12 mouse cellular contexts compared by ENCODE assay signal in genomic region chr2:35842780-35843474, GRCm38 (mm10).
DNase-seq lines count a peak whose midpoint lies in the region; ATAC-seq and TF ChIP-seq lines count a peak whose summit lies in the region.
"Had no signal": no experiment of that assay in that cellular context is flagged by ENCODE, and none has a peak within 500 bp of the region (broad histone marks: within the 10 kb centered on the region; RNA-seq: fewer than 3 reads in every experiment).

No protein-coding gene starts in this region.

- peak; percentile 26 for DNase-seq in embryonic facial prominence, embryonic 11.5 days (ENCODE audit: low spot score)
- DNase-seq in embryonic facial prominence, embryonic 10.5 days (ENCODE audit: low spot score) = no peak
- DNase-seq in CH12.LX (ENCODE audit: extremely low read depth) = no peak
- DNase-seq in forebrain, postnatal 0 days = peak; percentile 63
- DNase-seq in c-Kit-positive CD71-positive TER-119-positive erythroid progenitor cells, embryonic 14.5 days (ENCODE audit: low spot score) = no peak
- no peak for DNase-seq in heart, adult 9 months (ENCODE audit: low spot score in 2 of 2)
- DNase-seq: heart, postnatal 36 days; kidney, adult 18-20 months; thymus, postnatal 14 days had no signal

- ATAC-seq in embryonic facial prominence, embryonic 11.5 days (replicated peaks; ENCODE audit: insufficient number of reproducible peaks, low FRiP score, low TSS enrichment, low read depth) = 0 out of 2 replicates have a peak, but pooled peaks have one; percentile 35
- peak; percentile 86 for ATAC-seq in forebrain, postnatal 0 days
- ATAC-seq in midbrain, embryonic 13.5 days = peak; percentile 81
- ATAC-seq in monocyte, adult 5-6 weeks (replicated peaks; ENCODE audit: insufficient number of reproducible peaks, low FRiP score, low TSS enrichment, poor library complexity, severe bottlenecking) = no peak
- ATAC-seq: lung, postnatal 0 days had no signal

- no peak overlapping the region for H3K4me3 ChIP-seq in embryonic facial prominence, embryonic 11.5 days (ENCODE audit: low read depth, low read length)
- H3K4me3 ChIP-seq in embryonic facial prominence, embryonic 10.5 days = no peak overlapping the region
- H3K4me3 ChIP-seq in CH12.LX (replicated peaks in 1 of 3; ENCODE audit: low read depth in 2 of 3, low read length in 2 of 3, poor library complexity in 1 of 3) = no peak overlapping the region
- no peak overlapping the region for H3K4me3 ChIP-seq in forebrain, postnatal 0 days (ENCODE audit: low read depth, low read length)
- no peak overlapping the region for H3K4me3 ChIP-seq in midbrain, embryonic 13.5 days (replicated peaks)

- no peak overlapping the region for H3K9ac ChIP-seq in embryonic facial prominence, embryonic 11.5 days (replicated peaks; ENCODE audit: low read length)
- H3K9ac ChIP-seq in CH12.LX (ENCODE audit: insufficient read depth, low read depth) = no peak overlapping the region
- H3K9ac ChIP-seq in forebrain, postnatal 0 days = no peak overlapping the region
- no peak overlapping the region for H3K9ac ChIP-seq in midbrain, embryonic 13.5 days (replicated peaks)

- dilution Hi-C loops in CH12.LX (cut with MboI; ENCODE audit: extremely low pct_ligation_motif_present, extremely low pct_unique_long_range_greater_than_20kb, low sequenced_read_pairs) = no loop called here

- TF ChIP-seq RAD21 in CH12.LX (IDR thresholded peaks at IDR 0.05; ENCODE audit: low read depth, low read length) = no peak

- H3K4me2 ChIP-seq in embryonic facial prominence, embryonic 11.5 days (ENCODE audit: low read depth, low read length) = no peak overlapping the region
- no peak overlapping the region for H3K4me2 ChIP-seq in CH12.LX (ENCODE audit: insufficient read depth, low read depth, poor library complexity, severe bottlenecking)
- no peak overlapping the region for H3K4me2 ChIP-seq in forebrain, postnatal 0 days (ENCODE audit: low read depth)
- H3K4me2 ChIP-seq in midbrain, embryonic 13.5 days (replicated peaks) = no peak overlapping the region

- H3K9me3 ChIP-seq in embryonic facial prominence, embryonic 11.5 days (replicated peaks; ENCODE audit: control insufficient read depth, low read length) = no peaks in the 10 kb centered on the region; the same call in 1 of the 2 replicates
- no peaks in the 10 kb centered on the region for H3K9me3 ChIP-seq in embryonic facial prominence, embryonic 10.5 days
- H3K9me3 ChIP-seq in CH12.LX (replicated peaks; ENCODE audit: low read length) = peaks cover 2% of the 10 kb centered on the region
- no peaks in the 10 kb centered on the region for H3K9me3 ChIP-seq in forebrain, postnatal 0 days (ENCODE audit: low read length)
- no peaks in the 10 kb centered on the region for H3K9me3 ChIP-seq in midbrain, embryonic 13.5 days

- H3K36me3 ChIP-seq in embryonic facial prominence, embryonic 11.5 days (replicated peaks; ENCODE audit: control insufficient read depth, insufficient read depth, low read depth, low read length) = no peaks in the 10 kb centered on the region
- H3K36me3 ChIP-seq in embryonic facial prominence, embryonic 10.5 days (replicated peaks) = no peaks in the 10 kb centered on the region
- H3K36me3 ChIP-seq in CH12.LX (replicated peaks in 1 of 2; ENCODE audit: control insufficient read depth in 1 of 2, insufficient read depth in 1 of 2, low read length in 1 of 2) = no peaks in the 10 kb centered on the region
- H3K36me3 ChIP-seq in forebrain, postnatal 0 days (ENCODE audit: insufficient read depth) = no peaks in the 10 kb centered on the region
- H3K36me3 ChIP-seq in midbrain, embryonic 13.5 days = no peaks in the 10 kb centered on the region

- WGBS in embryonic facial prominence, embryonic 11.5 days = 84% methylated on average over 16 of the region's 16 CpGs
- WGBS in embryonic facial prominence, embryonic 10.5 days = 78% methylated on average over 16 of the region's 16 CpGs
- 41% methylated on average over 16 of the region's 16 CpGs for WGBS in forebrain, postnatal 0 days
- 35% methylated on average over 16 of the region's 16 CpGs for WGBS in midbrain, embryonic 13.5 days

- TF ChIP-seq POLR2A in CH12.LX (IDR thresholded peaks at IDR 0.05; ENCODE audit: low read depth, low read length) = no peak

- in situ Hi-C loops in CH12.LX (cut with MboI; ENCODE audit: low pct_ligation_motif_present, low pct_unique_long_range_greater_than_20kb, low sequenced_read_pairs) = no loop called here

- TF ChIP-seq CTCF in CH12.LX (conservative IDR thresholded peaks at IDR 0.05 in 1 of 2, IDR thresholded peaks at IDR 0.05 in 1 of 2; ENCODE audit: low read depth in 2 of 2, low read length in 2 of 2) = no peak
- TF ChIP-seq CTCF in forebrain, postnatal 0 days (IDR thresholded peaks at IDR 0.05; ENCODE audit: low read depth) = no peak

- H3K4me1 ChIP-seq in embryonic facial prominence, embryonic 11.5 days (ENCODE audit: control insufficient read depth, insufficient read depth, low read length) = peaks cover 4% of the 10 kb centered on the region; the same call in 1 of the 2 replicates
- peaks cover 42% of the 10 kb centered on the region for H3K4me1 ChIP-seq in embryonic facial prominence, embryonic 10.5 days
- H3K4me1 ChIP-seq in CH12.LX (ENCODE audit: control insufficient read depth in 1 of 2, insufficient read depth in 2 of 2) = peaks cover 8 to 49% of the 10 kb centered on the region in 2 experiments
- H3K4me1 ChIP-seq in forebrain, postnatal 0 days (ENCODE audit: insufficient read depth) = peaks cover 12% of the 10 kb centered on the region
- peaks cover 36% of the 10 kb centered on the region for H3K4me1 ChIP-seq in midbrain, embryonic 13.5 days (replicated peaks)

- no peak overlapping the region for H3K27ac ChIP-seq in embryonic facial prominence, embryonic 11.5 days (replicated peaks; ENCODE audit: low read depth, low read length)
- no peak overlapping the region for H3K27ac ChIP-seq in embryonic facial prominence, embryonic 10.5 days (replicated peaks)
- H3K27ac ChIP-seq in CH12.LX (ENCODE audit: insufficient read depth, low read depth) = no peak overlapping the region
- 0 out of 2 replicates have a peak overlapping the region, but pooled peaks have one; percentile 5 for H3K27ac ChIP-seq in forebrain, postnatal 0 days (ENCODE audit: low read depth, low read length)
- H3K27ac ChIP-seq in midbrain, embryonic 13.5 days = no peak overlapping the region

- no peak for TF ChIP-seq EP300 in CH12.LX (IDR thresholded peaks at IDR 0.05; ENCODE audit: low read length)

- no peaks in the 10 kb centered on the region for H3K79me2 ChIP-seq in CH12.LX (replicated peaks; ENCODE audit: control insufficient read depth, extremely low read depth, insufficient read depth, poor library complexity, severe bottlenecking)

- H3K27me3 ChIP-seq in embryonic facial prominence, embryonic 11.5 days (ENCODE audit: control insufficient read depth, insufficient read depth, low read length) = no peaks in the 10 kb centered on the region
- peaks cover 37% of the 10 kb centered on the region for H3K27me3 ChIP-seq in embryonic facial prominence, embryonic 10.5 days (replicated peaks; ENCODE audit: low read depth, poor library complexity, severe bottlenecking)
- no peaks in the 10 kb centered on the region for H3K27me3 ChIP-seq in CH12.LX (replicated peaks)
- no peaks in the 10 kb centered on the region for H3K27me3 ChIP-seq in forebrain, postnatal 0 days (ENCODE audit: insufficient read depth, low read length)
- peaks cover 8% of the 10 kb centered on the region; the same call in 1 of the 2 replicates for H3K27me3 ChIP-seq in midbrain, embryonic 13.5 days

TF ChIP-seq in CH12.LX, 34 proteins besides CTCF, POLR2A, EP300 and RAD21:
- TF ChIP-seq TBP (conservative IDR thresholded peaks at IDR 0.05; ENCODE audit: low read depth, low read length) (no peak), ZNF384 (IDR thresholded peaks at IDR 0.05; ENCODE audit: low read depth, low read length) (peak; percentile 54)
TF ChIP-seq in CH12.LX: peak in this region for 1.

Comparison
In these comparisons a context has a peak if more than half of its experiments do, and no peak if none do; other contexts are left out.
1. DNase-seq: peak in embryonic facial prominence, embryonic 11.5 days (single experiment) and forebrain, postnatal 0 days (single experiment); none in embryonic facial prominence, embryonic 10.5 days (single experiment), CH12.LX (single experiment), c-Kit-positive CD71-positive TER-119-positive erythroid progenitor cells, embryonic 14.5 days (single experiment) and heart, adult 9 months (0 of 2).